Mouse (Mus musculus) hindbrain, postnatal 0 days (tissue): ENCODE measurements around the gene E030018B13Rik. TPM values are rescaled to one million over a fixed set of nuclear protein-coding genes. Genes with fewer than 3 reads are reported as not detected.

ENCODE experiments used
- ATAC-seq: fragments of 200-750 bp; cut with Nextera tagmentation; 2 replicates; pipeline ENCODE4 v1.8.0; 2017; ENCODE audit warnings: mild to moderate bottlenecking, moderate TSS enrichment, moderate library complexity
- DNase-seq: peaks from one replicate; pipeline ENCODE4 v3.0.0-alpha.2; 2015; ENCODE audit warnings: low spot score
- H3K27ac ChIP-seq: fragments of 300-500 bp; sonication (generic); 2 replicates; pipeline ENCODE4 v1.5.1; 2014; ENCODE audit warnings: mild to moderate bottlenecking
- H3K27me3 ChIP-seq: fragments of 300-500 bp; sonication (generic); 2 replicates; pipeline ENCODE4 v1.6.1; 2014; ENCODE audit warnings: low read length, mixed read lengths; ENCODE audit not compliant: insufficient read depth
- H3K36me3 ChIP-seq: fragments of 300-500 bp; sonication (generic); 2 replicates; pipeline ENCODE4 v1.6.1; 2014; ENCODE audit warnings: low read length, mixed read lengths; ENCODE audit not compliant: insufficient read depth
- H3K4me1 ChIP-seq: fragments of 300-500 bp; sonication (generic); 2 replicates; pipeline ENCODE4 v1.6.1; 2014; ENCODE audit warnings: antibody characterized with exemption, low read length, mixed read lengths; ENCODE audit not compliant: insufficient read depth
- H3K4me2 ChIP-seq: fragments of 300-500 bp; sonication (generic); 2 replicates; pipeline ENCODE4 v1.6.1; 2014; ENCODE audit warnings: low read depth, mild to moderate bottlenecking, low read length, moderate library complexity, mixed read lengths
- H3K4me3 ChIP-seq: fragments of 300-500 bp; sonication (generic); 2 replicates; pipeline ENCODE4 v1.5.1; 2014; ENCODE audit warnings: low read length
- H3K9ac ChIP-seq: fragments of 300-500 bp; sonication (generic); replicated peaks from 2 replicates; pipeline ENCODE4 v1.6.1; 2014; ENCODE audit warnings: mild to moderate bottlenecking, low read length, moderate library complexity, mixed read lengths
- H3K9me3 ChIP-seq: fragments of 300-500 bp; sonication (generic); 2 replicates; pipeline ENCODE4 v1.6.1; 2016; ENCODE audit warnings: low read length, mixed read lengths
- CTCF ChIP-seq: IDR thresholded peaks from 2 replicates; pipeline ENCODE4 v1.5.1; 2016; ENCODE audit warnings: antibody characterized with exemption, control low read depth, low read depth
- WGBS: fragments of 180-500 bp; shearing (Covaris S2); extraction: QIAGEN DNeasy Blood & Tissue Kit; methylation state at CpG from one replicate; pipeline ENCODE4 v1.1.7; 2014; 5-methylcytosine and 5-hydroxymethylcytosine counted together
- polyA plus RNA-seq: library from polyadenylated mRNA; unstranded; fragments of >200 nt; fragmentation: Nextera tagmentation; extraction: Ambion mirVana; gene quantifications from 2 replicates; pipeline ENCODE4 v1.2.1, GENCODE M21; 2015
- total RNA-seq: library from RNA; depleted of rRNA; stranded (reverse); fragments of >200 nt; gene quantifications from 2 replicates; pipeline ENCODE4 v1.2.3, GENCODE M21; 2014

E030018B13Rik gene
- total and polyA plus RNA-seq, 2 experiments from 2014 or later: not detected

DNA sequence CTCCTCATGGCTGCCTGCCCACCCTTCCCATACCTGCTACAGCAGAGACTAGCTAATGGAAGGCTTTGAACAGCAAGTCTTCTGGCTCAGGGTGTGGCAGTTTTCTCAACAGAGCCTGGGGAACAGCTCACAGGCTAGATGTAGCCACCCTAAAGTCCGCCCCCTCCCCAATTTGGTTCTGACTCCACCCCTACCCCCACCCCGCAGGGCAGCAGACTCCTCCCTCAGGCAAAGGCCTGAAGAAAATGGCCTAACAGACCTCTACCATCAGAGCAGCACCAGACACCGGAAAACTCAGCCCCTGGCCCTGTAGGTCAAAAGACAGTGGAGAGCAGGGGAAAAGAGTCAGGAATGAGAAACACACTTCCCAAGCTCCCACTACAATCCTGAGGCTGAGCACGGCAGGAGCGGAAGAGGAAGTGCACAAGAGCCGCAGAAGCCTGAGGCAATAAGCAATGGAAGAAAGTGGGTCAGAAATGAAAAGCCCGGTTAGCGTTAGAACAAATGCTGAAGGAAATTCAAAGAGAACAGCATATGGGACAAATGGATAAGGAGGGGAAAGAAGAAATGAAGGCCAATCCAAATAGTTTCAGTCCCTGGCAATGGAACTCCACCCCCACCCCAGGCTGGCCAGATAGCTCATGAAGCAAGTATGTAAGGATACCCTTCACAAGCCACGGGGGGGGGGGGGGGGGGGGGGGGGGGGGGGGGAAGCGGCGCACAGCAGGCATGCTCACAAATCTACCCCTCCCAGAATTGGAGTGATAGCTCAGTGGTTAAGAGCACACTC lies 8.0 kb upstream of the E030018B13Rik start:
- H3K36me3 ChIP-seq: no peaks in the 10 kb centered on the region
- no peak overlapping the region for H3K4me3 ChIP-seq
- H3K4me2 ChIP-seq: no peak overlapping the region
- DNase-seq (peak; percentile 23), ATAC-seq (no peak)
- H3K27me3 ChIP-seq: no peaks in the 10 kb centered on the region
- TF ChIP-seq CTCF: no peak
- H3K27ac ChIP-seq: peak overlapping the region; percentile 67
- 49% methylated on average over 10 of the region's 11 CpGs for WGBS
- peaks cover 38% of the 10 kb centered on the region for H3K4me1 ChIP-seq
- no peaks in the 10 kb centered on the region for H3K9me3 ChIP-seq
- H3K9ac ChIP-seq: no peak overlapping the region

DNA sequence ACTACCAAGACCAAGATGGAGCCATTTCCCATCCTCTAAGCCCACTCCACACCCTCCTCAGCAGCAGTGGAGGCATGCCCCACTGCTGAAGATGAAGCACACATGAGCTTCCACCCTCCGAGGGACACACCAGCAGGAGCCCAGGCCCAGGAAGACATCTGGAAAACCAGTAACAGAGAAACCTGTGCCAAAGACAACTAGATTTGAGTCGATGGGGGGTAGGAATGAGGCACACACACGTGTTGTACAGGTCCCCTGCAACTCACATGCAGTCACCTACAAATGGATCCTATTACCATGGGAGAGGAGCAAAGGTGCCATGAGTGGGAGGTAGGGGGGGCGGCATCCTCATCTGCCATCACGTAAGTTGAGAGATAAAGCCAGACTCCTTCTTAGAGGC lies 6.4 kb upstream of the E030018B13Rik start:
- no peaks in the 10 kb centered on the region for H3K9me3 ChIP-seq
- 53% methylated on average over 5 of the region's 5 CpGs for WGBS
- peaks cover 41% of the 10 kb centered on the region for H3K4me1 ChIP-seq
- no peaks in the 10 kb centered on the region for H3K27me3 ChIP-seq
- H3K36me3 ChIP-seq: no peaks in the 10 kb centered on the region
- no peak for TF ChIP-seq CTCF
- no peak for DNase-seq
- peak overlapping the region; percentile 45; the same call in 1 of the 2 replicates for H3K27ac ChIP-seq
- ATAC-seq: no peak
- no peak overlapping the region for H3K4me2 ChIP-seq
- no peak overlapping the region for H3K9ac ChIP-seq
- no peak overlapping the region for H3K4me3 ChIP-seq

DNA sequence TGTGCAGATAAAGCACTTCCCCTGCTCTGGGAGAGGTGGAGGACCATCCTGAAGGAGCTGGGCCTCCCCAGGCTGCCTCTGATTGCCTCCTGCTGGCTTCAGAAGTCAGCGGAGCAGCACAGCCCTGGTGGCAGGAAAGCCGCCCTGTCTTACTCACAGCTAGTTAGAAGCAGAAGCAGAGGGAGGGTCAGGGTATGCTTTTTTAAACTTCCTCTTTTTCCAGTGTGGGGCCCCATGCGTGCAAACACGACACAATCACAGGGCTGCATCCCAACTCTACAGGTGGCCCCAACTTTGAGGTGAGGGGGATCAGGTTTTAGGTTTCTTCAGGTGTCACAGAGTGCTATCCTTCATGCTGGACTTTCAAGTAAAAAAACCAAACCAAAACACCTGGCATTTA lies 5.7 kb upstream of the E030018B13Rik start:
- Histone ChIP-seq H3K9me3 (no peaks in the 10 kb centered on the region), H3K4me2 (no peak overlapping the region), H3K4me1 (peaks cover 41% of the 10 kb centered on the region), H3K27ac (peak overlapping the region; percentile 70; the same call in 1 of the 2 replicates), H3K9ac (no peak overlapping the region), H3K36me3 (no peaks in the 10 kb centered on the region), H3K27me3 (no peaks in the 10 kb centered on the region), H3K4me3 (no peak overlapping the region)
- DNase-seq: peak; percentile 3
- TF ChIP-seq CTCF: peak; percentile 24; the same call in 1 of the 2 replicates
- 48% methylated on average over 4 of the region's 4 CpGs for WGBS
- ATAC-seq: no peak

DNA sequence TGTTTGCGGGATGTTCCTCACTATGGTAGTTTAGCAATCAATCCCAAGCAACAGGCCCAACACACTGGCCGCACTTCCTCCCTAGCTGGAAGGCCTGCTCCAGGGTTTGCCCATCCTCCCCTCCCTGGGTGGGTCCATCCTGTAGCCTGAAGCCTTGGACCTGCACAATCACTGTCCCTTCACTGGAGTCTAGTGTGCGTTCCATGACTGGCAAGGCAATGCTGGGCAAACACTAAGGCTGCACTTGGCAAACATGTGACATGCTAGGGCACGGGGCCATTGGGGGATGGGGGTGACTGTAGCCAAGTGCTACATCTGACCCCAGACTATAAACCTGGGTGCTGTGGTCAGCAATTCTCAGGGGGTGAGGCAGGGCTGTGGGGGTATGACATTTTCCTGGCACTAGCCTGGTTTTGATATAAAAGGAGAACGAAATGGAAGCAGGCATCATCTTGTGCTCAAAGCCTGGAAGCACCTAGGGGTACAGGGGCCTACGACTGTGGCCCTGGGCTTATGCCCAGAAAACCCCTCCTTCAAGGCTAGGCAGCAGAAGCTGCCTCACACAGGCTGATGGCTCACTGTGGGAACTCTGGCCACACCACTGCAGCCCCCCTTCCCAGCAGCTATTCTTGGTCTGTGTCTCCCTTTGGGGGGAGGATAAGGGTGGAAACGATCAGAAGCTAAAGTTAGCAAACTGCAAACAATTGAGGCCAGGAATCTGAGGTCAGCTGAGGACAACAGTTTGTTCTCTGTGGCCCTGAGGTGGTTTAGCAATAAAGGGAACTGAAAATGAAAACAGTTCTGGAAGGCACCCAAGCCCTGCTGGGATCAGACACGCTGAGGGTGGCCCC lies 5.0 kb upstream of the E030018B13Rik start:
- H3K36me3 ChIP-seq: no peaks in the 10 kb centered on the region
- no peak for TF ChIP-seq CTCF
- H3K27ac ChIP-seq: peak overlapping the region; percentile 70
- H3K9ac ChIP-seq: no peak overlapping the region
- no peaks in the 10 kb centered on the region for H3K9me3 ChIP-seq
- 34% methylated on average over 8 of the region's 8 CpGs for WGBS
- DNase-seq (peak; percentile 58), ATAC-seq (peak; percentile 62; the same call in 1 of the 2 replicates)
- H3K27me3 ChIP-seq: no peaks in the 10 kb centered on the region
- H3K4me1 ChIP-seq: peaks cover 41% of the 10 kb centered on the region
- 0 out of 2 replicates have a peak overlapping the region, but pooled peaks have one; percentile 5 for H3K4me2 ChIP-seq
- no peak overlapping the region for H3K4me3 ChIP-seq

- Histone ChIP-seq H3K4me1 (peaks cover 42% of the 10 kb centered on the region), H3K4me2 (0 out of 2 replicates have a peak overlapping the region, but pooled peaks have one; percentile 5), H3K27me3 (no peaks in the 10 kb centered on the region), H3K36me3 (no peaks in the 10 kb centered on the region), H3K9ac (no peak overlapping the region), H3K9me3 (no peaks in the 10 kb centered on the region), H3K4me3 (no peak overlapping the region), H3K27ac (peak overlapping the region; percentile 70)
- TF ChIP-seq CTCF: no peak
- 21% methylated on average over 7 of the region's 7 CpGs for WGBS
- peak; percentile 28; the same call in 1 of the 2 replicates for ATAC-seq
- DNase-seq: peak; percentile 56
Measured at GRCm38 (mm10) chr7:63912234-63912810, 4.3 kb upstream of the E030018B13Rik start.

- no peaks in the 10 kb centered on the region for H3K36me3 ChIP-seq
- DNase-seq (peak; percentile 1), ATAC-seq (no peak)
- H3K27me3 ChIP-seq: no peaks in the 10 kb centered on the region
- no peaks in the 10 kb centered on the region for H3K9me3 ChIP-seq
- WGBS: 43% methylated on average over 12 of the region's 12 CpGs
- H3K4me1 ChIP-seq: peaks cover 41% of the 10 kb centered on the region
- H3K9ac ChIP-seq: no peak overlapping the region
- no peak overlapping the region for H3K4me3 ChIP-seq
- TF ChIP-seq CTCF: peak; percentile 32; the same call in 1 of the 2 replicates
- H3K4me2 ChIP-seq: no peak overlapping the region
- H3K27ac ChIP-seq: peak overlapping the region; percentile 70
Measured at GRCm38 (mm10) chr7:63912924-63913723, 3.5 kb upstream of the E030018B13Rik start.
